Mouse (Mus musculus): Measurements from ENCODE around the gene Rassf10. TPM values are rescaled to one million over a fixed set of nuclear protein-coding genes. Genes with fewer than 3 reads are reported as not detected.

Gene Rassf10
- total RNA-seq (2012; rRNA removed) = 1.1 and 1.7 TPM in 2 replicates

GRCm38 (mm10) chr7:112953777-112954291, at the start of gene Rassf10:
Gene Rassf10 (plus strand): TSS chr7:112953962.
- Histone ChIP-seq H3K4me1 (ENCODE audit: control insufficient read depth in 2 of 2, insufficient read depth in 2 of 2, low read length in 2 of 2, poor library complexity in 1 of 2) (peaks cover 0 to 5% of the 10 kb centered on the region in 2 experiments; a peak in 1 of 4 replicates), H3K36me3 (ENCODE audit: control insufficient read depth, insufficient read depth, low read length, poor library complexity, severe bottlenecking) (no peaks in the 10 kb centered on the region), H3K9ac (ENCODE audit: insufficient read depth, low read depth, low read length, poor library complexity, severe bottlenecking) (peak within 1 kb of the TSS; percentile 32), H3K27ac (ENCODE audit: insufficient read depth, low read depth, low read length, poor library complexity, severe bottlenecking) (no peak within 1 kb of the TSS), H3K9me3 (ENCODE audit: control insufficient read depth, insufficient read depth, low read depth, low read length) (no peaks in the 10 kb centered on the region), H3K4me3 (ENCODE audit: insufficient read depth in 1 of 2, low read depth in 1 of 2, low read length in 2 of 2, poor library complexity in 1 of 2, severe bottlenecking in 1 of 2) (peak within 1 kb of the TSS; percentile 69 to 80)
- peak; percentile 76 for DNase-seq (ENCODE audit: low read depth, low spot score)
- in situ Hi-C loops (cut with MboI; ENCODE audit: low sequenced_read_pairs in 2 of 2, unreplicated experiment in 2 of 2) = no loop called here
- TF ChIP-seq ZC3H11A (IDR thresholded peaks at IDR 0.05; ENCODE audit: borderline replicate concordance, low read depth, low read length) = no peak
- no peak for TF ChIP-seq ZNF384 (IDR thresholded peaks at IDR 0.05; ENCODE audit: low read depth, low read length)
- TF ChIP-seq MAFK (IDR thresholded peaks at IDR 0.05; ENCODE audit: insufficient read depth, low read depth, low read length) = no peak
- TF ChIP-seq HCFC1 (IDR thresholded peaks at IDR 0.05; ENCODE audit: borderline replicate concordance, insufficient read depth, low read length) = no peak
- no peak for TF ChIP-seq CHD2 (IDR thresholded peaks at IDR 0.05; ENCODE audit: low read depth, low read length)

- no peak for DNase-seq (ENCODE audit: low read depth, low spot score)
- Histone ChIP-seq H3K4me1 (ENCODE audit: control insufficient read depth in 2 of 2, insufficient read depth in 2 of 2, low read length in 2 of 2, poor library complexity in 1 of 2) (no peaks in the 10 kb centered on the region), H3K4me3 (ENCODE audit: insufficient read depth in 1 of 2, low read depth in 1 of 2, low read length in 2 of 2, poor library complexity in 1 of 2, severe bottlenecking in 1 of 2) (no peak overlapping the region), H3K9ac (ENCODE audit: insufficient read depth, low read depth, low read length, poor library complexity, severe bottlenecking) (no peak overlapping the region), H3K9me3 (ENCODE audit: control insufficient read depth, insufficient read depth, low read depth, low read length) (no peaks in the 10 kb centered on the region), H3K36me3 (ENCODE audit: control insufficient read depth, insufficient read depth, low read length, poor library complexity, severe bottlenecking) (peaks cover 7% of the 10 kb centered on the region), H3K27ac (ENCODE audit: insufficient read depth, low read depth, low read length, poor library complexity, severe bottlenecking) (no peak overlapping the region)
- in situ Hi-C loops (cut with MboI; ENCODE audit: low sequenced_read_pairs in 2 of 2, unreplicated experiment in 2 of 2) = loop anchor here in 1 of 2 experiments (25.0 kb wide), 1 partner anchor 355 kb away; no protein-coding TSS in a partner anchor
- no peak for TF ChIP-seq ZC3H11A (IDR thresholded peaks at IDR 0.05; ENCODE audit: borderline replicate concordance, low read depth, low read length)
- no peak for TF ChIP-seq HCFC1 (IDR thresholded peaks at IDR 0.05; ENCODE audit: borderline replicate concordance, insufficient read depth, low read length)
- no peak for TF ChIP-seq CHD2 (IDR thresholded peaks at IDR 0.05; ENCODE audit: low read depth, low read length)
- TF ChIP-seq ZNF384 (IDR thresholded peaks at IDR 0.05; ENCODE audit: low read depth, low read length) = no peak
- no peak for TF ChIP-seq MAFK (IDR thresholded peaks at IDR 0.05; ENCODE audit: insufficient read depth, low read depth, low read length)
These were observed 46.9 kb upstream of the Rassf10 start for GRCm38 (mm10) chr7:112906848-112907247.

GRCm38 (mm10) chr7:112907468-112907867, 46.3 kb upstream of the Rassf10 start:
- in situ Hi-C loops (cut with MboI; ENCODE audit: low sequenced_read_pairs in 2 of 2, unreplicated experiment in 2 of 2) = loop anchor here in 1 of 2 experiments (25.0 kb wide), 1 partner anchor 355 kb away; no protein-coding TSS in a partner anchor
- TF ChIP-seq HCFC1 (IDR thresholded peaks at IDR 0.05; ENCODE audit: borderline replicate concordance, insufficient read depth, low read length) = no peak
- no peak for TF ChIP-seq ZC3H11A (IDR thresholded peaks at IDR 0.05; ENCODE audit: borderline replicate concordance, low read depth, low read length)
- no peak for TF ChIP-seq CHD2 (IDR thresholded peaks at IDR 0.05; ENCODE audit: low read depth, low read length)
- no peak for TF ChIP-seq MAFK (IDR thresholded peaks at IDR 0.05; ENCODE audit: insufficient read depth, low read depth, low read length)
- TF ChIP-seq ZNF384 (IDR thresholded peaks at IDR 0.05; ENCODE audit: low read depth, low read length) = no peak
- Histone ChIP-seq H3K9me3 (ENCODE audit: control insufficient read depth, insufficient read depth, low read depth, low read length) (no peaks in the 10 kb centered on the region), H3K27ac (ENCODE audit: insufficient read depth, low read depth, low read length, poor library complexity, severe bottlenecking) (no peak overlapping the region), H3K4me3 (ENCODE audit: insufficient read depth in 1 of 2, low read depth in 1 of 2, low read length in 2 of 2, poor library complexity in 1 of 2, severe bottlenecking in 1 of 2) (no peak overlapping the region), H3K4me1 (ENCODE audit: control insufficient read depth in 2 of 2, insufficient read depth in 2 of 2, low read length in 2 of 2, poor library complexity in 1 of 2) (no peaks in the 10 kb centered on the region), H3K9ac (ENCODE audit: insufficient read depth, low read depth, low read length, poor library complexity, severe bottlenecking) (no peak overlapping the region), H3K36me3 (ENCODE audit: control insufficient read depth, insufficient read depth, low read length, poor library complexity, severe bottlenecking) (peaks cover 4% of the 10 kb centered on the region)
- no peak for DNase-seq (ENCODE audit: low read depth, low spot score)

GRCm38 (mm10) chr7:112909164-112909563, 44.6 kb upstream of the Rassf10 start:
- Histone ChIP-seq H3K9me3 (ENCODE audit: control insufficient read depth, insufficient read depth, low read depth, low read length) (no peaks in the 10 kb centered on the region), H3K36me3 (ENCODE audit: control insufficient read depth, insufficient read depth, low read length, poor library complexity, severe bottlenecking) (peaks cover 3% of the 10 kb centered on the region; the same call in 1 of the 2 replicates), H3K9ac (ENCODE audit: insufficient read depth, low read depth, low read length, poor library complexity, severe bottlenecking) (no peak overlapping the region), H3K27ac (ENCODE audit: insufficient read depth, low read depth, low read length, poor library complexity, severe bottlenecking) (no peak overlapping the region), H3K4me1 (ENCODE audit: control insufficient read depth in 2 of 2, insufficient read depth in 2 of 2, low read length in 2 of 2, poor library complexity in 1 of 2) (no peaks in the 10 kb centered on the region), H3K4me3 (ENCODE audit: insufficient read depth in 1 of 2, low read depth in 1 of 2, low read length in 2 of 2, poor library complexity in 1 of 2, severe bottlenecking in 1 of 2) (no peak overlapping the region)
- DNase-seq (ENCODE audit: low read depth, low spot score) = no peak
- in situ Hi-C loops (cut with MboI; ENCODE audit: low sequenced_read_pairs in 2 of 2, unreplicated experiment in 2 of 2) = loop anchor here in 1 of 2 experiments (25.0 kb wide), 1 partner anchor 353 kb away; no protein-coding TSS in a partner anchor
- TF ChIP-seq ZNF384 (IDR thresholded peaks at IDR 0.05; ENCODE audit: low read depth, low read length) (no peak), ZC3H11A (IDR thresholded peaks at IDR 0.05; ENCODE audit: borderline replicate concordance, low read depth, low read length) (no peak), HCFC1 (IDR thresholded peaks at IDR 0.05; ENCODE audit: borderline replicate concordance, insufficient read depth, low read length) (no peak), MAFK (IDR thresholded peaks at IDR 0.05; ENCODE audit: insufficient read depth, low read depth, low read length) (no peak), CHD2 (IDR thresholded peaks at IDR 0.05; ENCODE audit: low read depth, low read length) (no peak)
